Mouse (Mus musculus) heart, adult 2 months (tissue): ENCODE results near the gene Gm21915. TPM values are rescaled to one million over a fixed set of nuclear protein-coding genes. Genes with fewer than 3 reads are reported as not detected.

ENCODE experiments used
- DNase-seq, 2 experiments: peaks; one replicate each; pipeline ENCODE4 v3.0.0; 2021
- H3K27ac ChIP-seq: fragments of 200-600 bp; 2 replicates; pipeline ENCODE4 v1.8.1; 2022
- H3K27me3 ChIP-seq: fragments of 200-500 bp; 2 replicates; pipeline ENCODE4 v1.6.1; 2012; ENCODE audit warnings: mild to moderate bottlenecking, low read length, inconsistent platforms, mixed read lengths; ENCODE audit not compliant: control insufficient read depth, insufficient read depth
- H3K36me3 ChIP-seq: fragments of 200-500 bp; 2 replicates; pipeline ENCODE4 v1.6.1; 2012; ENCODE audit warnings: low read length, inconsistent platforms; ENCODE audit not compliant: control insufficient read depth, insufficient read depth
- H3K4me1 ChIP-seq: fragments of 200-500 bp; 2 replicates; pipeline ENCODE4 v1.6.1; 2011; ENCODE audit warnings: low read length; ENCODE audit not compliant: control insufficient read depth, insufficient read depth
- H3K4me3 ChIP-seq: fragments of 200-600 bp; 2 replicates; pipeline ENCODE4 v1.8.1; 2022
- H3K79me2 ChIP-seq: fragments of 200-500 bp; replicated peaks from 2 replicates; pipeline ENCODE4 v1.6.1; 2012; ENCODE audit warnings: mild to moderate bottlenecking, inconsistent platforms, low read length, moderate library complexity, mixed read lengths; ENCODE audit not compliant: control insufficient read depth, insufficient read depth
- H3K9ac ChIP-seq: fragments of 200-500 bp; 2 replicates; pipeline ENCODE4 v1.6.1; 2012; ENCODE audit warnings: low read depth, mild to moderate bottlenecking, control low read depth, inconsistent platforms, low read length, mixed read lengths
- CTCF ChIP-seq: fragments of 200-600 bp; IDR thresholded peaks from 2 replicates; pipeline ENCODE4 v1.8.1; 2022; ENCODE audit warnings: antibody characterized with exemption, mild to moderate bottlenecking, moderate library complexity
- EP300 ChIP-seq: fragments of 200-500 bp; IDR thresholded peaks from 2 replicates; pipeline ENCODE4 v1.6.1; 2011; ENCODE audit warnings: low read depth, low read length, control low read depth; ENCODE audit not compliant: insufficient read depth
- POLR2A ChIP-seq: fragments of 200-500 bp; IDR thresholded peaks from 2 replicates; pipeline ENCODE4 v1.6.1; 2011; ENCODE audit warnings: mild to moderate bottlenecking, low read depth, low read length, control low read depth; ENCODE audit not compliant: insufficient read depth
- WGBS: fragments of 180-500 bp; shearing (Covaris S2); methylation state at CpG from one replicate; pipeline ENCODE4 v1.1.7; 2018; 5-methylcytosine and 5-hydroxymethylcytosine counted together
- intact Hi-C: fragments of 180-260 bp; cut with DNase I; formaldehyde crosslinking; loops from one replicate; pipeline ENCODE4 v1.15.1; 2025
- polyA plus RNA-seq: library from polyadenylated mRNA; depleted of rRNA; stranded (reverse); fragments of >200 nt; gene quantifications from 2 replicates; pipeline ENCODE4 v1.2.3, GENCODE M21; 2012
- total RNA-seq, 2 experiments: library from RNA; stranded (reverse); gene quantifications; 2 replicates each; pipeline ENCODE4 v1.2.3; 2021

Gene Gm21915
- total and polyA plus RNA-seq, 3 experiments: not detected

DNA sequence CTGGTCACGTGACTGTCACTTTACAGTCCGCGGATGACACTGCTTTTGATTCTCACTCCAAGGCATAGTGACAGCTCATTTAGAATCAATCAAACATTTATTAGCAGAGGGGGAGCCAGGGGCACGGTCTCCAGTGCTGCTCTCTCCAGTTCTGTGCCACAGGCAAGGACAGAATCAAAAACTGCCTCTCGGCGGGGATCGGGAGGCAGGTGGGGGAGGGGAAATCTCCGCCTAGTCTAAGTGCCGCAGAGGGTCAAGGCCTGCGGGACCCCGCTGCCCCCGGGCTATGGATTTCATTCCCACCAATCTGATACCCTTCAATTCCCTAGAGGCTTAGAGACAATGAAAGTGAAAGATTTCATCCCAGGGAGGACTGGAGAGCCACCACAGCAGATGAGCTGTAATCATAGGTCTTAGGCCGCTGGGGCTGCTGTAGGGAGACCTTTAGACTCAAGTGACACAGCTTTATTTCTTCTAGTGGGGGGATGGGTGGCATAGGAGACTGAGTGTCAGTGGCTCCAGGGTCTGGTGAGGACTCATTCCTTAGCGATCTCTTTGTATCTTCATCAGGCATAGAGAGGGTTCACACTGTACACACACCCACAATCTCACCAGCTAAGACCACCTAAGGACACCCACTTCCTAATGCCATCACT, 31.9 kb upstream of the Gm21915 start:
- H3K4me1 ChIP-seq: peaks cover 2% of the 10 kb centered on the region; the same call in 1 of the 2 replicates
- H3K27me3 ChIP-seq: no peaks in the 10 kb centered on the region
- no peaks in the 10 kb centered on the region for H3K79me2 ChIP-seq
- TF ChIP-seq CTCF: no peak
- TF ChIP-seq EP300: no peak
- TF ChIP-seq POLR2A: no peak
- 0 out of 2 replicates have a peak overlapping the region, but pooled peaks have one; percentile 24 for H3K27ac ChIP-seq
- H3K4me3 ChIP-seq: peak overlapping the region; percentile 59
- H3K36me3 ChIP-seq: no peaks in the 10 kb centered on the region
- intact Hi-C loops: loop anchor here (5.0 kb wide), 1 partner anchor 94 kb away; no protein-coding TSS in a partner anchor
- H3K9ac ChIP-seq: peak overlapping the region; percentile 65
- 10% methylated on average over 14 of the region's 14 CpGs for WGBS
- peak; percentile 54 to 56 for DNase-seq

DNA sequence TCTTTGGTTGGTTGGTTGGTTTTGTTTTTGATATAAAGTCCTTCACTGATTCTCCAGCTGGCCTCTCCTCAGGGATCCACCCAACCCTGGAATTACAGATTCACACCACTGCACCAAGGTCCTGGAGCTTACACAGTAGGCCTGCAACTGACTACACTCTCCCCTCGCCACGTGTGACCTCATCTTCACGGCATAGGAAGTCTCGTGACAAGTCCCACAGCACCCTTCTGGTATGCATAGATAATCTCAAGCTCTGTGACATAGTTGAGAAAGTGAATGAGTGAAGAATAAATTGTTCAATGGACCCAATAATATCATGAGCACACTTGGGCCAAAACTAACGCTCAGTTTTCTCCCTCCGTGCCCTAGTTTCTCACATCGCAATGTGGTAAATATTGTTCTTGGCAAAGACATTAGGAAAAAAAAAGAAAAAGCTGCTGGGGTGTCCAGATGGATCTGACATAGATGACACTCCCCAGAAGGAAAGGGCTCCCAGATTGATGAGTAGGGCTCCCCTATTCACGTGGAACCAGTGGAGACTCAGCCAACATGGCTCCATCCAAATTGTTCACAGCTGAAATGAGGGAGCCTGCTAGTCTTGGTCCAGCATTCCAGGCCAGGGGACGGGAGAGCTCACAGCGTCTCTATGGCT, 30.8 kb upstream of the Gm21915 start:
- Histone ChIP-seq H3K36me3 (no peaks in the 10 kb centered on the region), H3K27ac (no peak overlapping the region), H3K79me2 (no peaks in the 10 kb centered on the region), H3K4me1 (peaks cover 2% of the 10 kb centered on the region; the same call in 1 of the 2 replicates), H3K9ac (no peak overlapping the region), H3K4me3 (no peak overlapping the region), H3K27me3 (no peaks in the 10 kb centered on the region)
- DNase-seq: peak; percentile 38 to 58
- intact Hi-C loops: loop anchor here (5.0 kb wide), 1 partner anchor 93 kb away; no protein-coding TSS in a partner anchor
- no peak for TF ChIP-seq CTCF
- 62% methylated on average over 10 of the region's 10 CpGs for WGBS

DNA sequence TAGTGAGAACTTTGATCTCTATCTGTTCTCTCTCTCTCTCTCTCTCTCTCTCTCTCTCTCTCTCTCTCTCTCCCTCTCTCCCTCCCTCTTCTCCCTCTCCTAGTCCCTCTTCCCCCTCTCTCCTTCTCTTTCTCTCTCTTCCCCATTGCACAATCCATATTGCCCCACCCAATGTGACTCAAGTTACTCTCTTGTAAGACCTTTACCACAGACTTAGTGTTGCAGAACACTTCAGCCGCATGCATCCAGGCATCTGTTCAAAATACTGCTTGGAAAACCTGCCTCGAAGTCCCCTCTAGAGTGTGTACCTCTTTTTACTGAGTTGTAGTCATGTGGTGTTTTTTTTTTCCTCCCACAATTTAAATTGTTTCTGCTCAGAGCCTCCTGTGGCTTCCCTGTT, 29.1 kb upstream of the Gm21915 start:
- intact Hi-C loops: no loop called here
- WGBS: 78% methylated on average over 2 of the region's 2 CpGs
- H3K27ac ChIP-seq: no peak overlapping the region

DNA sequence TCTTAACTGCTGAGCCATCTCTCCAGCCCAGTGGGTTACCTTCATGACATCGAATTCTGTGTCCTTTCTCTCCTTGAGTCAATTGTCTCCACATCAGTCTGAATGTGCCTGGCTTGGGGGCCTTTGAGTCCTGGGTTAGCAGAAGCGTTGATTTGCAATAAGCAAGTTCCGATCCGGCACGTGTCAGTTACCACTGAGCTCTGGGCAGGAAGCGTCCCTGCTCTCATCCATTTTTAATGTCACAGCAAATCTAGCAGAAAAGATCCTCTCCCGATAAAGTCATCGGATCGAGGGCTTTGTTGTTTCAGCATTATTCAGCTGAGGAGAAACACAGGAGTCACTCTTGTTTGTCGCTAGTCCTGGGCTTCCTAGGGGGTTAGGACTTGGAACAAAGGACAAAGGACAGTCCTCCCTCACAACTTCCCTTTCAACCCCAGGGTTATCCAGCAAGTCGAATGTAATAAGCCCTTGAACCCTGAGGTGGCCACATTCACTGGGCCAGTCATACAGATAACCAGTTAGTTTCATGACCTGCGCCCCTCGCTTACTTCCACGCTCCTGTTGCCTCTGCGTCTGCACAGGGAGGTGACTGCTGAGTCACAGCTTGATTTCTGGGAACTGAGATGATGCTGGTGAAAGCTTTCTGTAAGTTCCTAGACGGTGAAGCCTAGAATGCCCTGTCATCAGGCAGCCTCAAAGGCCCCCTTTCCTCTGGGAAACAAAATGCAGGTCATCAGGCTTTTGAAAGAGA, 27.8 kb upstream of the Gm21915 start:
- WGBS: 39% methylated on average over 16 of the region's 16 CpGs
- H3K36me3 ChIP-seq: no peaks in the 10 kb centered on the region
- H3K27me3 ChIP-seq: no peaks in the 10 kb centered on the region
- H3K9ac ChIP-seq: no peak overlapping the region
- intact Hi-C loops: no loop called here
- H3K4me1 ChIP-seq: peaks cover 2% of the 10 kb centered on the region; the same call in 1 of the 2 replicates
- no peak overlapping the region for H3K4me3 ChIP-seq
- H3K79me2 ChIP-seq: no peaks in the 10 kb centered on the region
- no peak for DNase-seq
- H3K27ac ChIP-seq: no peak overlapping the region
- TF ChIP-seq POLR2A (no peak), EP300 (no peak), CTCF (no peak)

More for the DNA sequence above, 29.1 kb upstream of the Gm21915 start:
- no peaks in the 10 kb centered on the region for H3K27me3 ChIP-seq
- H3K4me1 ChIP-seq: peaks cover 2% of the 10 kb centered on the region; the same call in 1 of the 2 replicates
- H3K4me3 ChIP-seq: no peak overlapping the region
- no peak for DNase-seq
- H3K36me3 ChIP-seq: no peaks in the 10 kb centered on the region
- no peak overlapping the region for H3K9ac ChIP-seq
- no peaks in the 10 kb centered on the region for H3K79me2 ChIP-seq
- no peak for TF ChIP-seq CTCF
- no peak for TF ChIP-seq EP300
- no peak for TF ChIP-seq POLR2A

DNA sequence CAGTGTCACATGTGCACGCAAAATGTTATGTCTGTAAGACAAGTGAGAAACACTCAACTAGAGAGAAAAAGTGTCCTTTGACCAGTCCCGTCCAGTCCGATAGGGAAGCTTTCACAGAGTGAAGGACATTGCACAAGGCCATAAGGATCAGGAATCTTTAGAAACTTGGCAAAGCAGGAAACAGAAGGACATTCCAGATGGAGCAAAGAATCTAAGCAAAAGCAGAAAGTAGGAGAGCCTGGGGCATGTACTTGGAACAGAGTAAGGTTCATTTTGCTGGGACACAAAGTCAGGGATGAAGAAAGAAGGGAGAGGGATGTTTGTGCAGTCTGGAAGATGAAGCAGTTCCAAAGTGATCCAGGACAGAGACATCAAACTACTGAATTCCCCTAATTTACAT, 21.0 kb upstream of the Gm21915 start:
- no peaks in the 10 kb centered on the region; the same call in 1 of the 2 replicates for H3K4me1 ChIP-seq
- H3K9ac ChIP-seq: no peak overlapping the region
- no peak for DNase-seq
- TF ChIP-seq POLR2A (no peak), EP300 (no peak), CTCF (no peak)
- intact Hi-C loops: no loop called here
- no peak overlapping the region for H3K27ac ChIP-seq
- H3K79me2 ChIP-seq: no peaks in the 10 kb centered on the region
- H3K4me3 ChIP-seq: no peak overlapping the region
- 90% methylated on average over 3 of the region's 3 CpGs for WGBS
- H3K27me3 ChIP-seq: no peaks in the 10 kb centered on the region
- H3K36me3 ChIP-seq: no peaks in the 10 kb centered on the region
